Mouse (Mus musculus) midbrain, postnatal 0 days (tissue): ENCODE data around the gene Steap1. TPM values are rescaled to one million over a fixed set of nuclear protein-coding genes. Genes with fewer than 3 reads are reported as not detected.

Experiments
- ATAC-seq: fragments of 200-750 bp; cut with Nextera tagmentation; 2 replicates; pipeline ENCODE4 v1.8.0; 2017; ENCODE audit warnings: moderate number of reproducible peaks, mild to moderate bottlenecking, moderate TSS enrichment, moderate library complexity; ENCODE audit not compliant: low FRiP score
- DNase-seq: peaks from one replicate; pipeline ENCODE4 v3.0.0-alpha.2; 2015; ENCODE audit warnings: low spot score
- H3K27ac ChIP-seq: fragments of 300-500 bp; sonication (generic); 2 replicates; pipeline ENCODE4 v1.5.1; 2014; ENCODE audit warnings: low read depth, mild to moderate bottlenecking, low read length, mixed read lengths
- H3K27me3 ChIP-seq: fragments of 300-500 bp; sonication (generic); 2 replicates; pipeline ENCODE4 v1.6.1; 2014; ENCODE audit warnings: low read length, control low read depth, mixed read lengths; ENCODE audit not compliant: insufficient read depth
- H3K36me3 ChIP-seq: fragments of 300-500 bp; sonication (generic); 2 replicates; pipeline ENCODE4 v1.6.1; 2014; ENCODE audit warnings: low read length, control low read depth, mixed read lengths; ENCODE audit not compliant: insufficient read depth
- H3K4me1 ChIP-seq: fragments of 300-500 bp; sonication (generic); 2 replicates; pipeline ENCODE4 v1.6.1; 2014; ENCODE audit warnings: mild to moderate bottlenecking, control low read depth, antibody characterized with exemption, low read length, mixed read lengths; ENCODE audit not compliant: insufficient read depth
- H3K4me2 ChIP-seq: fragments of 300-500 bp; sonication (generic); 2 replicates; pipeline ENCODE4 v1.6.1; 2014; ENCODE audit warnings: low read depth, mild to moderate bottlenecking, low read length, mixed read lengths; ENCODE audit not compliant: poor library complexity, severe bottlenecking
- H3K4me3 ChIP-seq: fragments of 300-500 bp; sonication (generic); 2 replicates; pipeline ENCODE4 v1.5.1; 2014; ENCODE audit warnings: low read depth, mild to moderate bottlenecking, low read length, moderate library complexity
- H3K9ac ChIP-seq: fragments of 300-500 bp; sonication (generic); replicated peaks from 2 replicates; pipeline ENCODE4 v1.6.1; 2014; ENCODE audit warnings: mild to moderate bottlenecking, low read length, moderate library complexity, mixed read lengths; ENCODE audit not compliant: poor library complexity, severe bottlenecking
- H3K9me3 ChIP-seq: fragments of 300-500 bp; sonication (generic); 2 replicates; pipeline ENCODE4 v1.6.1; 2016; ENCODE audit warnings: low read length, control low read depth
- CTCF ChIP-seq: IDR thresholded peaks from 2 replicates; pipeline ENCODE4 v1.5.1; 2016; ENCODE audit warnings: antibody characterized with exemption, mild to moderate bottlenecking
- WGBS: fragments of 180-500 bp; shearing (Covaris S2); extraction: QIAGEN DNeasy Blood & Tissue Kit; methylation state at CpG from one replicate; pipeline ENCODE4 v1.1.7; 2014; 5-methylcytosine and 5-hydroxymethylcytosine counted together
- polyA plus RNA-seq: library from polyadenylated mRNA; unstranded; fragments of >200 nt; fragmentation: Nextera tagmentation; extraction: Ambion mirVana; gene quantifications from 2 replicates; pipeline ENCODE4 v1.2.1, GENCODE M21; 2015
- total RNA-seq: library from RNA; depleted of rRNA; stranded (reverse); fragments of >200 nt; gene quantifications from 2 replicates; pipeline ENCODE4 v1.2.3, GENCODE M21; 2014; rRNA removed

Steap1 gene
- total and polyA plus RNA-seq, 2 experiments from 2014 or later, result 0.65 to 0.71 TPM

DNA sequence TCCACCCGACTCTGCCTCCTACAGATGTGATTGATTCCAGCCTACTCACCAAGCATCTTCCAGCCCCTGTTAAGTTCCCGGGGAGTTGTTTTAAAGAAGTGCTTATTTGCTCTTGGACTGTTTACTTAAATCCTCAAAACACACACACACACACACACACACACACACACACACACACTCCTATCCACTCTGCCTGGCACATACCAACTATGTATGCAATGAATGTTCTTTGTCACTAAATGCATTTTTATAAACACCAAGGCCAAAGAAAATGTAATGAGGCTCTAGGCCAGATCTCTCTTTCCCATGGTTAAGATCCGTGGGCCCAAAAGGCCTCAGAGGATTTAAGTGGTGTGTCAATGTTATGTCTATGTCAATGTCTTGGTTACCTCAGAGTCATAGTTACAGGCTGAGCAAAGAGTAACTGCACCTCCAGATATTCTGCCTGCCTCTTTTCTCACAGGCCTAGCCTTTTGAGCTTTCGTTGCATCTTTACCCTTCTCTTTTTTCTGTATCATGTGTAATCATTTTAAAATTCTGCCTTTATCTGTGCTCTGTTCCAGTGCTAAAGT is 56.9 kb downstream of the Steap1 start:
- Histone ChIP-seq H3K27ac (no peak overlapping the region), H3K36me3 (no peaks in the 10 kb centered on the region), H3K27me3 (no peaks in the 10 kb centered on the region), H3K9ac (no peak overlapping the region), H3K4me3 (no peak overlapping the region), H3K4me1 (no peaks in the 10 kb centered on the region), H3K9me3 (no peaks in the 10 kb centered on the region), H3K4me2 (0 out of 2 replicates have a peak overlapping the region, but pooled peaks have one; percentile 91)
- TF ChIP-seq CTCF, result no peak
- DNase-seq (no peak), ATAC-seq (no peak)
- WGBS, result 60% methylated on average over 4 of the region's 4 CpGs

DNA sequence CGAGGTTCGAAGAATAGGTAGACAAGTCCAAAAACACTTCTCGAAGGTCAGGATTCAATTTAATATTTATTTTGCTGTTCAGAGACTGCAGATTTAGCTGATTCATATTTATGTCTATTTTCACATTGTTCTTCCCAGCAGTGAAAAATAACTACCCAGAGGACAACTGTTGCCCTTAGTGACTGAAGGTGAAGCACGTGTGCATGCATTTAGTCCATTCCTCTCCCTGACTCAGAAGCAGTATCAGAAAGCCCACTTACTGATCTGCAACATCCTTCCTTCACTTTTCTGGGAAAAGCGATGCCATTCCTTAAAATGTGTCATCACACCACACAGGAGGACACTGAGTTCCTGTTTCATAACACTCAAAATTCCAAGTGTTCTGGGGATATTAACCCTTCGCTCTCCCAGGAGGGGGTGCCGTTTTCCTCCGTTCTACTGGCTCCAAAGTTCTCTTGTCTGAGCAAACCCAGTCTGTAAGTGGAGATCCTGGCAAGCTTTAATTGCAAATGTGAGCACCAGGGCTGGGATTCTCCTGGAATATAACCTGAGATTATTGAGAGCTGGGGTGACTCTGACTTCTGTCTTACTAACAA is 60.1 kb downstream of the Steap1 start:
- no peak for TF ChIP-seq CTCF
- 84% methylated on average over 8 of the region's 8 CpGs for WGBS
- no peak for ATAC-seq
- Histone ChIP-seq H3K9ac (no peak overlapping the region), H3K9me3 (no peaks in the 10 kb centered on the region), H3K27me3 (no peaks in the 10 kb centered on the region), H3K4me1 (no peaks in the 10 kb centered on the region), H3K4me3 (no peak overlapping the region), H3K4me2 (no peak overlapping the region), H3K27ac (no peak overlapping the region), H3K36me3 (no peaks in the 10 kb centered on the region)
- DNase-seq, result no peak

DNA sequence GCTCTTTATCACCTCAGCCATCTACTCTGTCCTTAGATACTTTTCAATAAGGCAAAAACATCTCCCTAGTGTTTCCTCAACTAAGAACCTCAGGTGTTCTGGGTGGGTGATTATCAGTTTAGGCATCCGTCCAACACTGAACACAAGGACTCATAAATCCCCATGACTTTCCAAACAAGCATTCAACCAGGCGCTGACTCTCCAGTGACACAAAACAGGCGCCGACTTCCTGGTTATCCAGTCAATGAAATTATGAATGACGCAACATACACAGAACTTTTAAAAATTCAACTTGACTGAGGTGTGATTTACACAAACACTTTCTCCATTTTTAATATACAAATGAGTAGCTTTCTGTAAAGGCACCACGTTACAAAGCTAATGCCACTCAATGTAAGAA is 60.9 kb downstream of the Steap1 start:
- no peak overlapping the region for H3K4me2 ChIP-seq
- H3K9me3 ChIP-seq, result no peaks in the 10 kb centered on the region
- H3K4me3 ChIP-seq, result no peak overlapping the region
- WGBS, result 89% methylated on average over 6 of the region's 6 CpGs
- no peak overlapping the region for H3K27ac ChIP-seq
- no peak overlapping the region for H3K9ac ChIP-seq
- ATAC-seq (no peak), DNase-seq (no peak)
- no peaks in the 10 kb centered on the region for H3K27me3 ChIP-seq
- no peaks in the 10 kb centered on the region for H3K4me1 ChIP-seq
- H3K36me3 ChIP-seq, result no peaks in the 10 kb centered on the region
- TF ChIP-seq CTCF, result no peak

DNA sequence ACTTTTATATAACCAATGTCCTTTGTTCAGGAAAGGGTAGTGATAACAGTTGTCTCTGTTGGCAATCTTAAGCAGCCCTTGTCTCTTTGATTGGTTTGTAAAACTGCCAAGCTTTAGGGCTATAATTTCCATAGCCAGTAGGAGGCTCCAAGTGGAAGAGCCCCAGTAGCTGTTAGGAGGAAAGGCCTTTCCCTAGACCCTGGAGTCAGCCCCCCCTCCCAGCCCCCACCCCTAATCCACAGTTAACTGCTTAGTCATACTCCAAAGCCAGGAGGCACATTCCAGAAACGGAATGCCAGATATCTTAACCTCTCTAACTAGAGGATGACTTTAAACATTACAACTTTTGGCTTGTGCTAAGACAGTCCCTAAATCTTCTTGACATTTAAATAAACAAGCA is 62.2 kb downstream of the Steap1 start:
- no peak overlapping the region for H3K4me2 ChIP-seq
- no peaks in the 10 kb centered on the region for H3K36me3 ChIP-seq
- TF ChIP-seq CTCF, result no peak
- H3K27me3 ChIP-seq, result no peaks in the 10 kb centered on the region
- H3K9ac ChIP-seq, result no peak overlapping the region
- H3K4me3 ChIP-seq, result no peak overlapping the region
- ATAC-seq (no peak), DNase-seq (no peak)
- H3K27ac ChIP-seq, result no peak overlapping the region
- no peaks in the 10 kb centered on the region for H3K4me1 ChIP-seq
- H3K9me3 ChIP-seq, result no peaks in the 10 kb centered on the region
- WGBS, result 26% methylated on average over 1 of the region's 1 CpGs

Other genes with a start within 250 kb of the Steap1 start
- 16.7 and 21.4 TPM in 2 replicates for gene Cldn12, start 234.4 kb downstream of the Steap1 start, total RNA-seq
- gene Cldn12, start 234.4 kb downstream of the Steap1 start, polyA plus RNA-seq, result 13.9 and 14.5 TPM in 2 replicates
- 15.5 and 21.7 TPM in 2 replicates for gene Gtpbp10, start 189.8 kb downstream of the Steap1 start, total RNA-seq
- gene Gtpbp10, start 189.8 kb downstream of the Steap1 start, polyA plus RNA-seq, result 10.5 and 10.6 TPM in 2 replicates
- 8.7 and 11.5 TPM in 2 replicates for gene Gm8773, start 175.5 kb downstream of the Steap1 start, total RNA-seq
- gene Gm8773, start 175.5 kb downstream of the Steap1 start, polyA plus RNA-seq, result 11.9 and 12.2 TPM in 2 replicates
- 9.3 and 13.8 TPM in 2 replicates for gene Cfap69, start 85.1 kb downstream of the Steap1 start, total RNA-seq
- 8.4 and 9.0 TPM in 2 replicates for gene Cfap69, start 85.1 kb downstream of the Steap1 start, polyA plus RNA-seq
- 11.0 and 14.7 TPM in 2 replicates for gene Steap2, start 54.7 kb downstream of the Steap1 start, total RNA-seq
- 4.3 and 4.8 TPM in 2 replicates for gene Steap2, start 54.7 kb downstream of the Steap1 start, polyA plus RNA-seq